Mouse (Mus musculus): ENCODE measurements around the gene Cmip. TPM values are rescaled to one million over a fixed set of nuclear protein-coding genes. Genes with fewer than 3 reads are reported as not detected.

The Cmip gene
- polyA plus RNA-seq, 1 experiment from 2014 or later, result 13.9 TPM

DNA sequence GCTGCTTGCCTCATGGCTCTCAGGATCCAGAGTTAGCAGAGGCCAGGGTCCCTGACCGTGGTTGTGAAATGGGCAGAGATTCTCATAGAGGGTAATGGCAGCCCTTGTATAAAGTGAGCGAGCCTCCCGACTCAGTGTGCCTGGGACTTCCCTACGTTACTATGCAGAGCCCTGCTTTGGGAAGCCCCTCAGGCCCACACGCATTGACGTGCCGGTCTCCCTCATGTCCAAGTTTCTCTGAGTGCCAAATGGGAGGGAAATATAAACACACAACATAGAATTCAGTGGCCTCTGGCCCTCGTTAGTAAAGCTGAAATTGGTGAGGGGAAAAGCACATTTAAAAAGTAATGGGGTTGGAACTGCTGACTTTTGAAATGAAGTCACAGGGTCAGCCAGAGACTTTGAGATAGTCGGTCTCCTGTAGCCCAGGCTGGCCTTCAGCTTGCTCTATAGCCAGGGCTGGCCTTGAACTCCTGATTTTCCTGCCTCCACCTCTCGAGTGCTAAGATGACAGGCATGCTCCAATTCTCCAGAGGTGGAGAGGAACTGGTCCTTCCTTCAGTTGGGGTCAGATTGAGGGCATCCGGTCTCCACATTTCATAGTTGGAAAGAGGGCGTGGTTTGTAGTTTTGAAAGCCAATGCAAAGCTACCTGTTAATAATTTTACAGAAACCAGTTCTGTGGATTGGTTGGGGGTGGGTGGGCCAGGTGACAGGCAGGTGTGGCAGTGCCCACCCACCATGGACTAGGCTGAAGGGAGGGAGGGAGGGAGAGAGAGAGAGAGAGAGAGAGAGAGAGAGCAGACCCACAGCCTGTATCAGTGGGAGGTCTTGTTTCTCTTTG is 105.0 kb downstream of the Cmip start:
- Histone ChIP-seq H3K27me3 (no peaks in the 10 kb centered on the region), H3K4me1 (peaks cover 30% of the 10 kb centered on the region), H3K9ac (no peak overlapping the region), H3K4me3 (no peak overlapping the region), H3K9me3 (0 out of 2 replicates have a peak, but pooled peaks cover 8% of the 10 kb centered on the region), H3K36me3 (no peaks in the 10 kb centered on the region), H3K4me2 (replicated peaks) (no peak overlapping the region), H3K27ac (no peak overlapping the region; the same call in 1 of the 2 replicates)
- whole genome bisulfite sequencing, result 66% methylated on average over 12 of the region's 12 CpGs
- no peak for ATAC-seq (ENCODE audit: low FRiP score, low read depth)

GRCm38 (mm10) chr8:117362438-117362726 is 105.5 kb downstream of the Cmip start:
- Histone ChIP-seq H3K9ac (no peak overlapping the region), H3K27me3 (no peaks in the 10 kb centered on the region), H3K4me1 (peaks cover 36% of the 10 kb centered on the region), H3K27ac (no peak overlapping the region), H3K9me3 (0 out of 2 replicates have a peak, but pooled peaks cover 8% of the 10 kb centered on the region), H3K36me3 (no peaks in the 10 kb centered on the region), H3K4me3 (no peak overlapping the region), H3K4me2 (replicated peaks) (no peak overlapping the region)
- 41% methylated on average over 2 of the region's 2 CpGs for WGBS
- no peak for ATAC-seq (ENCODE audit: low FRiP score, low read depth)

DNA sequence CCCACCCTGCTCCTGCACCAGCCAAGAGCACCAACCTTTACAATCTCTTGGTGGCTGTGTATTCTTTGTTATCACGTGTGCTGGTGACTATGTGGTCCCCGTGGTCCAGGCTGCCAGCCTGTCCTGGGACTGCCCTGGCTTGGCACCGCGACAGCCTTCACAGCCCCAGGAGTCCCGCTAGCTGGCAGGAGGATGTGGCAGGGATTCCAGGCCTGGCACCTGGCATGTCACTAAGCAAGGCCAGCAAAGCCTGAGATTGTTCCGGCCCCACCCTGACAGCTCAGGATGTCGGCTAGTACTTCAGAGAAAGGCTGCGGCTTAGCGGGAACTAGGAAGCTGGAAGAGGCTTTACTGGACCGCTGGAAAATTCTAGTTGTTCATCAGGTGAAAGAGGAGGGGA is 106.4 kb downstream of the Cmip start:
- WGBS, result 90% methylated on average over 10 of the region's 10 CpGs
- Histone ChIP-seq H3K4me3 (no peak overlapping the region), H3K27ac (no peak overlapping the region), H3K36me3 (no peaks in the 10 kb centered on the region), H3K4me1 (peaks cover 41% of the 10 kb centered on the region), H3K27me3 (no peaks in the 10 kb centered on the region), H3K9ac (no peak overlapping the region), H3K4me2 (replicated peaks) (no peak overlapping the region), H3K9me3 (0 out of 2 replicates have a peak, but pooled peaks cover 4% of the 10 kb centered on the region)
- no peak for ATAC-seq (ENCODE audit: low FRiP score, low read depth)

GRCm38 (mm10) chr8:117364374-117365160 is 107.7 kb downstream of the Cmip start:
- WGBS, result 89% methylated on average over 19 of the region's 19 CpGs
- H3K9ac ChIP-seq, result no peak overlapping the region
- no peaks in the 10 kb centered on the region for H3K9me3 ChIP-seq
- no peak overlapping the region for H3K4me2 ChIP-seq (replicated peaks)
- no peak overlapping the region for H3K27ac ChIP-seq
- H3K27me3 ChIP-seq, result no peaks in the 10 kb centered on the region
- ATAC-seq (ENCODE audit: low FRiP score, low read depth), result no peak
- no peaks in the 10 kb centered on the region for H3K36me3 ChIP-seq
- peaks cover 41% of the 10 kb centered on the region for H3K4me1 ChIP-seq
- H3K4me3 ChIP-seq, result no peak overlapping the region

GRCm38 (mm10) chr8:117366475-117366874 is 109.6 kb downstream of the Cmip start:
- no peak overlapping the region; the same call in 1 of the 2 replicates for H3K27ac ChIP-seq
- H3K4me1 ChIP-seq, result peaks cover 46% of the 10 kb centered on the region
- no peak overlapping the region for H3K4me2 ChIP-seq (replicated peaks)
- no peak overlapping the region for H3K9ac ChIP-seq
- no peaks in the 10 kb centered on the region for H3K9me3 ChIP-seq
- WGBS, result 59% methylated on average over 7 of the region's 7 CpGs
- ATAC-seq (ENCODE audit: low FRiP score, low read depth), result no peak
- H3K36me3 ChIP-seq, result no peaks in the 10 kb centered on the region
- H3K4me3 ChIP-seq, result no peak overlapping the region
- no peaks in the 10 kb centered on the region for H3K27me3 ChIP-seq

GRCm38 (mm10) chr8:117367441-117367840 is 110.6 kb downstream of the Cmip start:
- no peaks in the 10 kb centered on the region for H3K36me3 ChIP-seq
- WGBS, result 70% methylated on average over 8 of the region's 8 CpGs
- no peak overlapping the region for H3K27ac ChIP-seq
- no peak for ATAC-seq (ENCODE audit: low FRiP score, low read depth)
- H3K27me3 ChIP-seq, result no peaks in the 10 kb centered on the region
- H3K9me3 ChIP-seq, result no peaks in the 10 kb centered on the region
- H3K4me2 ChIP-seq (replicated peaks), result no peak overlapping the region
- H3K4me1 ChIP-seq, result peaks cover 41% of the 10 kb centered on the region
- H3K4me3 ChIP-seq, result no peak overlapping the region
- H3K9ac ChIP-seq, result no peak overlapping the region

DNA sequence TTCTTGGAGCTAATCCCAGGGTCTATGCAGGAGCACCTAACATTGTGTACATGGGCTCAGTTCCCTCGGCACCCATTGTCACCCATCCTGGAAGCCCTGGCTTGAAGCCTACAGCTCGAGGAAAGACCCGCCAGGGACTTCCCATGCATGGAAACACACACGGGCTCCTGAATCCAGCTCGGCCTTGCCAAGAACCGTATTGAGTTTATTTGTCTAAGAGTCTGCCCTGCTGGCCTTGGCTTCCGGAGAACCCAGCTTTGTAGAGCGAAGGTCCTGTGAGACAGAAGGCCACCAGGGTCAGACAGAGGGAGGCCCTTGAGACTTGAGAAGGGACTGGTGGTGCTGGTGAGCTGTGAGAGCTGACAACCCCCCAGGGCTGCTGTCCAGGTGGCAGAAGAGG is 111.9 kb downstream of the Cmip start:
- H3K9me3 ChIP-seq, result no peaks in the 10 kb centered on the region
- no peak overlapping the region for H3K4me2 ChIP-seq (replicated peaks)
- no peaks in the 10 kb centered on the region for H3K36me3 ChIP-seq
- H3K4me3 ChIP-seq, result no peak overlapping the region
- no peak for ATAC-seq (ENCODE audit: low FRiP score, low read depth)
- no peak overlapping the region for H3K27ac ChIP-seq
- H3K4me1 ChIP-seq, result peaks cover 39% of the 10 kb centered on the region
- H3K9ac ChIP-seq, result no peak overlapping the region
- 84% methylated on average over 8 of the region's 8 CpGs for WGBS
- no peaks in the 10 kb centered on the region for H3K27me3 ChIP-seq

DNA sequence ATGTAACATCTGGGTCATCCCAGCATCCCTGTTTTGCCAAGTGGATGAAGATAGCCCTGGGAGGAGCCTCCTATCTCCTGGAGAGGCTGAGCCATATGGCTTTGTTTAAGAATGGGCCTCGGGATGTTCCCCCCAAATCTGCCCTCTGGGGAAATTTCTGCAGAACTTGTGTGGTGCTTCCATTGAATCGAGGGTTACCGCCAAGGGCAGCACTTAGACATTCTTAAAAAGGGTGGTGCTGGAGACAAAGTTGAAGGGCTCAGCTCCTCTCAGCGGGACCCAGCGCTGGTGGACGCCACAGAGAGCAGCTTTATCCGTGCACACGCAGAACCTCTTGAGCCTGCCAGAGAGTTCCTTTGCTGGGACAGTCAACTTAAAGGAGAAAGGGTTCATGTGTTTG is 113.1 kb downstream of the Cmip start:
- H3K9me3 ChIP-seq, result no peaks in the 10 kb centered on the region
- no peaks in the 10 kb centered on the region for H3K36me3 ChIP-seq
- H3K27ac ChIP-seq, result no peak overlapping the region
- peaks cover 39% of the 10 kb centered on the region for H3K4me1 ChIP-seq
- no peak overlapping the region for H3K4me3 ChIP-seq
- 74% methylated on average over 8 of the region's 8 CpGs for WGBS
- H3K27me3 ChIP-seq, result no peaks in the 10 kb centered on the region
- no peak overlapping the region for H3K9ac ChIP-seq
- no peak overlapping the region for H3K4me2 ChIP-seq (replicated peaks)
- no peak for ATAC-seq (ENCODE audit: low FRiP score, low read depth)

DNA sequence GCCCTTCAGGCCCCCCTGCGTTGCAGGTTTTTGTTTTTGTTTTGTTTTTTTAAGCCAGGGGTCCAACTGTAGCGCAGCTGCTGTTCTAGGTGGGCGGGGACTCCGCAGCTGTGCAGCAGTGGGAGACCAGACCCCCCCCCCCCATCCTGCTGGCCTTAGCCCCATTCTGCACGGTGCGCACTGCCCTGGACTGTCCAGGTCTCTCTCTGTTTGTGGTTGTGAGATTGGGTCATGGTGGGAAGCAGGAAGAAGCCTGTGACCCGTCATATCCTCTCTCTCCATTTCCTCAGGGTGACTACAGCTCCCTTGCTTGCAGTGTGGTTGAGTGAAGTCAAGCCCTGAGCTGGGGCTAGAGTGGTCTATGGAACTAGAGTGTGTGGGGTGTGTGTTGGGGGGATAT is 114.3 kb downstream of the Cmip start:
- peaks cover 41% of the 10 kb centered on the region for H3K4me1 ChIP-seq
- no peaks in the 10 kb centered on the region for H3K9me3 ChIP-seq
- H3K9ac ChIP-seq, result no peak overlapping the region
- no peak overlapping the region for H3K4me2 ChIP-seq (replicated peaks)
- no peaks in the 10 kb centered on the region for H3K36me3 ChIP-seq
- H3K27ac ChIP-seq, result no peak overlapping the region
- H3K4me3 ChIP-seq, result no peak overlapping the region
- no peaks in the 10 kb centered on the region for H3K27me3 ChIP-seq
- no peak; the same call in 1 of the 2 replicates for ATAC-seq (ENCODE audit: low FRiP score, low read depth)
- 68% methylated on average over 7 of the region's 7 CpGs for WGBS

- H3K27ac ChIP-seq, result no peak overlapping the region
- H3K36me3 ChIP-seq, result 0 out of 2 replicates have a peak, but pooled peaks cover 1% of the 10 kb centered on the region
- no peaks in the 10 kb centered on the region for H3K27me3 ChIP-seq
- no peak overlapping the region for H3K4me2 ChIP-seq (replicated peaks)
- no peak overlapping the region for H3K4me3 ChIP-seq
- no peak for ATAC-seq (ENCODE audit: low FRiP score, low read depth)
- 85% methylated on average over 12 of the region's 12 CpGs for WGBS
- H3K9me3 ChIP-seq, result no peaks in the 10 kb centered on the region
- no peak overlapping the region for H3K9ac ChIP-seq
- H3K4me1 ChIP-seq, result peaks cover 36% of the 10 kb centered on the region
These were observed 115.2 kb downstream of the Cmip start for GRCm38 (mm10) chr8:117372070-117372469.

DNA sequence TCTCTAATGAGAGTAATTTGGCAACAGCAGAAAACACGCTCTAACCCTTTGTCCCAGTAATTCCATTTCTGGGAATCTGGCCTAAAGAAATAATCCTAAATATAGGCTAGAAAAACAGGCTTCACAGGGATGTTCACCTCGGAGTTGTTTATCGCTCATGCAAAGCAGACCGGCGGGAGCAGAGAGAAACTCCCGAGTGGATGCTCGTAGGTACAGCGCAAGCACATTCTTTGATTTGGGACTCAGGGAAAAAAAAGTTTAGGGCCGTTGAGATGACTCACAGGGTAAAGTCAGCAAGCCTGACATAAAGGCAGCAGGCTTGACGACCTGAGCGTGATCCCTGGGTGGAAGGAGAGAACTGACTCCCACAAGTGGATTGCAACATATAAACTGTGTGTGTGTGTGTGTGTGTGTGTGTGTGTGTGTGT is 116.2 kb downstream of the Cmip start:
- ATAC-seq (ENCODE audit: low FRiP score, low read depth), result no peak
- WGBS, result 55% methylated on average over 11 of the region's 11 CpGs
- no peak overlapping the region for H3K27ac ChIP-seq
- no peak overlapping the region for H3K9ac ChIP-seq
- H3K9me3 ChIP-seq, result no peaks in the 10 kb centered on the region
- peaks cover 27% of the 10 kb centered on the region for H3K4me1 ChIP-seq
- H3K27me3 ChIP-seq, result no peaks in the 10 kb centered on the region
- H3K4me3 ChIP-seq, result no peak overlapping the region
- H3K4me2 ChIP-seq (replicated peaks), result no peak overlapping the region
- 0 out of 2 replicates have a peak, but pooled peaks cover 3% of the 10 kb centered on the region for H3K36me3 ChIP-seq

GRCm38 (mm10) chr8:117374087-117374486 is 117.2 kb downstream of the Cmip start:
- Histone ChIP-seq H3K4me2 (replicated peaks) (no peak overlapping the region), H3K36me3 (peaks cover 3% of the 10 kb centered on the region; the same call in 1 of the 2 replicates), H3K4me1 (peaks cover 27% of the 10 kb centered on the region), H3K9me3 (no peaks in the 10 kb centered on the region), H3K4me3 (no peak overlapping the region), H3K9ac (no peak overlapping the region), H3K27me3 (no peaks in the 10 kb centered on the region), H3K27ac (no peak overlapping the region)
- 68% methylated on average over 3 of the region's 3 CpGs for WGBS
- no peak for ATAC-seq (ENCODE audit: low FRiP score, low read depth)
